Mouse (Mus musculus) C2C12 (cell line): Measurements from ENCODE around the gene Eef1a1.

ENCODE experiments used
- CTCF ChIP-seq: IDR thresholded peaks from one replicate; pipeline ENCODE4 v1.5.1; 2011; ENCODE audit not compliant: control insufficient read depth, insufficient read depth, insufficient read length
- USF1 ChIP-seq: IDR thresholded peaks from one replicate; pipeline ENCODE4 v1.6.1; 2011; ENCODE audit warnings: low read depth, mild to moderate bottlenecking, control low read depth, moderate library complexity

DNA sequence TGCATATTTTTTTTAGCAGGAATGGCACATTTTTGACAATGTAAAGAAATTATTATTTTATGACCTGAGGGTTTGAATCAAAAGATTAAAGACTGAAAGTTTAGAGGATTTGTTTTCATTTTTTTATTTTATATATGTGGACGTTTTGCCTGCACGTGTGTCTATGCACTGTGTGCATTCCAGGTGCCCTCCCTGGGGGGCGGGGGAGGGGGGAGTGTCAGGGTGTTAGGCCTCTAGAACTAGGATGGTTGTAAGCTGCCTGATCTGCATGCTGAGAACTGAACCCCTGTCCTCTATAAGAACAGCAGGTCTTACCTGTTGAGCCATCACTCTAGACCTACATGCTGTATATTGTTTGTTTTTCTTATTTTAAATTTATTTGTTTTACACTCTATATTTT lies 4.3 kb downstream of the Eef1a1 start:
- no peak for TF ChIP-seq CTCF
- TF ChIP-seq USF1: no peak
